Mouse (Mus musculus) G1E (cell line): ENCODE measurements at regions not wholly inside any gene's neighbourhood (a gene's known extent, or its start where the extent isn't known, plus 50 kb on each side); places are given as distances from the start of the nearest gene placed in this dataset.

Experiments used
- ATAC-seq: 2 replicates; pipeline ENCODE4 v1.8.0; 2016; ENCODE audit warnings: mild to moderate bottlenecking; ENCODE audit not compliant: insufficient number of reproducible peaks, poor library complexity, low FRiP score, severe bottlenecking; ENCODE audit errors: extremely low read depth
- DNase-seq: peaks from one replicate; pipeline ENCODE4 v3.0.0; 2012; ENCODE audit warnings: low spot score
- H3K27me3 ChIP-seq: 2 replicates; pipeline ENCODE4 v1.6.1; 2012; ENCODE audit warnings: mild to moderate bottlenecking, low read length, inconsistent platforms; ENCODE audit not compliant: insufficient read depth
- H3K36me3 ChIP-seq: replicated peaks from 2 replicates; pipeline ENCODE3; 2012; ENCODE audit warnings: mild to moderate bottlenecking, inconsistent platforms
- H3K4me1 ChIP-seq: 2 replicates; pipeline ENCODE4 v1.6.1; 2012; ENCODE audit warnings: low read depth, low read length, inconsistent platforms, mixed read lengths; ENCODE audit not compliant: insufficient read depth
- H3K4me3 ChIP-seq: 2 replicates; pipeline ENCODE4 v1.5.1; 2012; ENCODE audit warnings: low read depth, mild to moderate bottlenecking, inconsistent platforms, low read length, moderate library complexity, mixed read lengths
- H3K9me3 ChIP-seq: replicated peaks from 2 replicates; pipeline ENCODE4 v1.6.1; 2012; ENCODE audit warnings: inconsistent platforms
- CTCF ChIP-seq: IDR thresholded peaks from 2 replicates; pipeline ENCODE4 v1.5.1; 2012; ENCODE audit warnings: low read depth, low read length, inconsistent platforms, mixed read lengths
- GATA1 ChIP-seq: IDR thresholded peaks from 2 replicates; pipeline ENCODE4 v1.6.1; 2012; ENCODE audit warnings: borderline replicate concordance, low read length, inconsistent platforms, mixed read lengths
- GATA2 ChIP-seq: IDR thresholded peaks from 2 replicates; pipeline ENCODE4 v1.6.1; 2012; ENCODE audit warnings: low read depth, low read length, inconsistent platforms, borderline replicate concordance
- POLR2AphosphoS5 ChIP-seq: IDR thresholded peaks from 2 replicates; pipeline ENCODE4 v1.6.1; 2012; ENCODE audit warnings: low read depth, low read length, inconsistent platforms; ENCODE audit not compliant: insufficient replicate concordance
- TAL1 ChIP-seq: conservative IDR thresholded peaks from 2 replicates; pipeline ENCODE4 v1.6.1; 2012; ENCODE audit warnings: low read depth, low read length, inconsistent platforms, mixed read lengths

GRCm38 (mm10) chr4:140307481-140307880 lies 60.9 kb upstream of the Igsf21 start:
- Histone ChIP-seq H3K4me1 (no peaks in the 10 kb centered on the region), H3K9me3 (peaks cover 92% of the 10 kb centered on the region), H3K27me3 (no peaks in the 10 kb centered on the region), H3K4me3 (no peak overlapping the region; the same call in 1 of the 2 replicates), H3K36me3 (no peaks in the 10 kb centered on the region)
- TF ChIP-seq POLR2AphosphoS5: no peak
- no peak for TF ChIP-seq GATA1
- TF ChIP-seq GATA2: no peak
- no peak for TF ChIP-seq CTCF
- no peak for TF ChIP-seq TAL1
- DNase-seq (no peak), ATAC-seq (no peak)

- no peaks in the 10 kb centered on the region for H3K4me1 ChIP-seq
- H3K9me3 ChIP-seq: peaks cover 93% of the 10 kb centered on the region
- H3K36me3 ChIP-seq: no peaks in the 10 kb centered on the region
- no peaks in the 10 kb centered on the region for H3K27me3 ChIP-seq
- H3K4me3 ChIP-seq: no peak overlapping the region
- DNase-seq: no peak
- TF ChIP-seq TAL1 (no peak), POLR2AphosphoS5 (no peak), CTCF (no peak), GATA1 (no peak), GATA2 (no peak)
- ATAC-seq: no peak
Measured at GRCm38 (mm10) chr4:140304960-140305359, 58.4 kb upstream of the Igsf21 start.

- DNase-seq: no peak
- Histone ChIP-seq H3K4me1 (no peaks in the 10 kb centered on the region), H3K4me3 (no peak overlapping the region), H3K36me3 (no peaks in the 10 kb centered on the region), H3K9me3 (peaks cover 92% of the 10 kb centered on the region), H3K27me3 (no peaks in the 10 kb centered on the region)
- TF ChIP-seq GATA2 (no peak), CTCF (no peak), TAL1 (no peak), GATA1 (no peak), POLR2AphosphoS5 (no peak)
- ATAC-seq: no peak
Measured at GRCm38 (mm10) chr4:140301661-140302060, 55.1 kb upstream of the Igsf21 start.

GRCm38 (mm10) chr4:140297912-140298620 lies 51.5 kb upstream of the Igsf21 start:
- no peaks in the 10 kb centered on the region for H3K36me3 ChIP-seq
- H3K4me1 ChIP-seq: no peaks in the 10 kb centered on the region
- ATAC-seq (no peak), DNase-seq (no peak)
- no peak overlapping the region for H3K4me3 ChIP-seq
- TF ChIP-seq CTCF: no peak
- no peak for TF ChIP-seq POLR2AphosphoS5
- no peak for TF ChIP-seq GATA1
- no peak for TF ChIP-seq GATA2
- no peak for TF ChIP-seq TAL1
- peaks cover 95% of the 10 kb centered on the region for H3K9me3 ChIP-seq
- H3K27me3 ChIP-seq: no peaks in the 10 kb centered on the region
